Mouse (Mus musculus) forebrain, embryonic 12.5 days (tissue): Measurements from ENCODE around the gene Bbc3. TPM values are rescaled to one million over a fixed set of nuclear protein-coding genes. Genes with fewer than 3 reads are reported as not detected.

ENCODE experiments used
- polyA plus RNA-seq: library from polyadenylated mRNA; unstranded; fragments of >200 nt; fragmentation: Nextera tagmentation; extraction: Ambion mirVana; gene quantifications from 2 replicates; pipeline ENCODE4 v1.2.1, GENCODE M21; 2016

Bbc3 gene
- polyA plus RNA-seq, 1 experiment from 2014 or later, result 12.8 TPM

Other genes with a start within 250 kb of the Bbc3 start
- gene Zfp541, start 246.6 kb upstream of the Bbc3 start, polyA plus RNA-seq, result not detected in 2 replicates
- gene Napa, start 209.9 kb upstream of the Bbc3 start, polyA plus RNA-seq, result 150 and 156 TPM in 2 replicates
- 24.6 and 29.4 TPM in 2 replicates for gene Kptn, start 188.5 kb upstream of the Bbc3 start, polyA plus RNA-seq
- gene Slc8a2, start 178.6 kb upstream of the Bbc3 start, polyA plus RNA-seq, result 0.49 and 0.66 TPM in 2 replicates
- 91.2 and 94.9 TPM in 2 replicates for gene Meis3, start 133.3 kb upstream of the Bbc3 start, polyA plus RNA-seq
- gene Dhx34, start 86.4 kb upstream of the Bbc3 start, polyA plus RNA-seq, result 17.1 and 20.5 TPM in 2 replicates
- not detected in 2 replicates for gene C5ar2, start 64.2 kb upstream of the Bbc3 start, polyA plus RNA-seq
- 0.70 and 0.73 TPM in 2 replicates for gene C5ar1, start 48.9 kb upstream of the Bbc3 start, polyA plus RNA-seq
- 13.4 and 14.5 TPM in 2 replicates for gene Inafm1, start 34.8 kb upstream of the Bbc3 start, polyA plus RNA-seq
- gene Ccdc9, start 21.6 kb upstream of the Bbc3 start, polyA plus RNA-seq, result 42.3 and 44.6 TPM in 2 replicates
- 403 and 415 TPM in 2 replicates for gene Sae1, start 79.4 kb downstream of the Bbc3 start, polyA plus RNA-seq
- gene Zc3h4, start 92.5 kb downstream of the Bbc3 start, polyA plus RNA-seq, result 25.5 and 27.0 TPM in 2 replicates
- gene Tmem160, start 144.4 kb downstream of the Bbc3 start, polyA plus RNA-seq, result 42.4 and 53.1 TPM in 2 replicates
- gene Npas1, start 169.3 kb downstream of the Bbc3 start, polyA plus RNA-seq, result 1.8 and 2.0 TPM in 2 replicates